Mouse (Mus musculus): ENCODE results near the gene Soat1.

DNA sequence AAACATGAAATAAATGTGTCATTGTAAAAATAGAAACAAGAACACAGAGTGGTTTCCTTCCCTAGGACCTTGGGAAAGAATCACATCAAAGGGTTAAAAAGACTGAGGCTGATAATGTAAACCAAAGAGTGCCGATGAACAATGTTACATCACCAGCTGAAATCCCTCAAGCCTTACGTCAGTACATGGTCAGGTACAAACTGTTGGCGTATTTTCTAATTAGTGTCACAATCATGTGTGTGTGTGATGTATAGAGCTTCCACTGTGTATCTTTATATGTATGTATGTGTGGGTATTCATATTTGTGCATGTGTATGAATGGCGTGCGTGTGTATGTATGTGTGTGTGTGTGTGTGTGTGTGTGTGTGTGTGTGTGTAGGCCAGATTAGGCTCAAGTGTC lies 22.8 kb upstream of the Soat1 start:
- no peak for TF ChIP-seq GATA1 (IDR thresholded peaks at IDR 0.05; ENCODE audit: borderline replicate concordance, low read length)
- no peak for TF ChIP-seq FLI1 (IDR thresholded peaks at IDR 0.05; ENCODE audit: low read length)
